Mouse (Mus musculus) embryonic fibroblast, embryonic 13.5 days (primary cell): ENCODE results near the gene Ctbs.

Experiments
- CTCF ChIP-seq: IDR thresholded peaks from 2 replicates; pipeline ENCODE4 v1.5.1; 2011; ENCODE audit warnings: mild to moderate bottlenecking, control low read depth, low read length, moderate library complexity, borderline replicate concordance; ENCODE audit not compliant: insufficient read depth
- POLR2A ChIP-seq: IDR thresholded peaks from 2 replicates; pipeline ENCODE4 v1.6.1; 2011; ENCODE audit warnings: low read depth, mild to moderate bottlenecking, control low read depth, low read length, moderate library complexity

- TF ChIP-seq POLR2A (no peak), CTCF (no peak)
These were observed 14.9 kb upstream of the Ctbs start for GRCm38 (mm10) chr3:146434686-146435085.
